Mouse (Mus musculus) embryo, embryonic 9.5 days (tissue): ENCODE results near the gene Akr1c13.

Experiments
- DNase-seq: peaks from one replicate; pipeline ENCODE4 v3.0.0-alpha.2; 2017; ENCODE audit errors: extremely low spot score

Akr1c13 gene

DNA sequence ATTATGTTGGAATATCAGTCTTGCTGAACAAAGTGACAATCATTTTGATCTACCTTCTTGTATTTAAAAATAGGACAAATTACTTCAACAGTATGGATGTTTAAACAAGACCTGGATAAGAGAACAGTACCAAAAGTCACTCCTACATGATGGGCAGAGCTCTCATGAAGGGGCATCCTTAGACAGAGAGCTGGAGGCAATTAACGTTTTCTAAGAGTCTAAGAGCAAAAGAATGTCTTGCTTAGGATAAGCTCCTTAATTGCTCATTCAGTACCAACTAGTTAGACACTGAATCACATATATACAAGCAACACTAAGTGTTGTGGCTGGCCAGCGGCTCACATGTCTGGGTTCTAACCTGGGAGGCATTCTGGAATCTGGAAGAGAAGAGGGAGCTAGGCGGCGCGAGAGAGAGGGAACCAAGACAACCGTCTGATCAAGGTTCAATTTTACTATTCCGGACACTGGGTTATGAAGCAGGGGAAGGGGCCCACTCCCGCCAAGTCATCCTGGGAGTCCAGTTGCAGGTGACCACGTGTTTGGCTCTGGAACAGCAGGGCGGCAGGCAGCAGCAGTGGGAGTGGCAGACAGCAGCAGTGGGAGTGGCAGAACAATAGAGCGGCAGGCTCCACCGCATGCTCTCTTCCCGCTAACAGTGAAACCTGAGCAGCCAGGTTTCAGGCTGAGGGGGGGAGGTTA lies 54.1 kb downstream of the Akr1c13 start:
- DNase-seq = peak; percentile 78

DNA sequence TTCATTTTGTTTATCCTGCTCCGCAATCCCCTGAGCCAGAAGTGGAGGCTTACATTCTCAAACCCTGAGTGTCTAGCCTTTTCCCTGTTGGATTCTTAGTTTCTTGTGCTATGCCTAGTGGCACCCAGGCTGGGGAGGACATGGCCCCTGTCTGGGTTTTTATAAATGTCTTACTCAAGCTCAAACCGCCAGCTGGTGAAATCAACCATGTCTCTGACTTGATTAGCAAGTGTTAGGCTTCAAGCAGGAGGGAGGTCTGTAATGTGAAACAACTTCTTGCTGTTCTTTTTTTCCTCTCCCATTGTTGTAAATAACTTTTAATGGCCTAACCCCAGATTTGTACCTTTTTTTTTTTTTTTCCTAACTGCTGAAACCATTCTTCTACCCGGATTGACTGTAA lies 58.4 kb downstream of the Akr1c13 start:
- no peak for DNase-seq
